Mouse (Mus musculus) forebrain, embryonic 14.5 days (tissue): ENCODE measurements around the gene Scube1. TPM values are rescaled to one million over a fixed set of nuclear protein-coding genes. Genes with fewer than 3 reads are reported as not detected.

Experiments used
- ATAC-seq: fragments of 200-750 bp; cut with Nextera tagmentation; 2 replicates; pipeline ENCODE4 v1.8.0; 2017; ENCODE audit warnings: mild to moderate bottlenecking, moderate library complexity
- DNase-seq: peaks from one replicate; pipeline ENCODE4 v3.0.0-alpha.2; 2015; ENCODE audit warnings: low spot score
- H3K27ac ChIP-seq: fragments of 300-500 bp; sonication (generic); 2 replicates; pipeline ENCODE4 v1.5.1; 2014; ENCODE audit warnings: low read depth, mild to moderate bottlenecking, control low read depth, low read length, moderate library complexity
- H3K27me3 ChIP-seq: fragments of 300-500 bp; sonication (generic); replicated peaks from 2 replicates; pipeline ENCODE4 v1.6.1; 2014; ENCODE audit warnings: low read length, control low read depth, mixed read lengths; ENCODE audit not compliant: control insufficient read depth, insufficient read depth
- H3K36me3 ChIP-seq: fragments of 300-500 bp; sonication (generic); 2 replicates; pipeline ENCODE4 v1.6.1; 2014; ENCODE audit warnings: low read length, control low read depth; ENCODE audit not compliant: control insufficient read depth, insufficient read depth
- H3K4me1 ChIP-seq: fragments of 300-500 bp; sonication (generic); 2 replicates; pipeline ENCODE4 v1.6.1; 2014; ENCODE audit warnings: antibody characterized with exemption, low read length, control low read depth; ENCODE audit not compliant: control insufficient read depth, insufficient read depth
- H3K4me2 ChIP-seq: fragments of 300-500 bp; sonication (generic); 2 replicates; pipeline ENCODE4 v1.6.1; 2014; ENCODE audit warnings: mild to moderate bottlenecking, control low read depth, low read length
- H3K4me3 ChIP-seq: fragments of 300-500 bp; sonication (generic); 2 replicates; pipeline ENCODE4 v1.5.1; 2014; ENCODE audit warnings: low read depth, low read length, control low read depth
- H3K9ac ChIP-seq: fragments of 300-500 bp; sonication (generic); 2 replicates; pipeline ENCODE4 v1.6.1; 2014; ENCODE audit warnings: mild to moderate bottlenecking, low read length, control low read depth, moderate library complexity
- H3K9me3 ChIP-seq: fragments of 300-500 bp; sonication (generic); replicated peaks from 2 replicates; pipeline ENCODE4 v1.6.1; 2016; ENCODE audit warnings: low read length, control low read depth, mixed read lengths; ENCODE audit not compliant: control insufficient read depth
- WGBS: fragments of 180-500 bp; shearing (Covaris S2); extraction: QIAGEN DNeasy Blood & Tissue Kit; methylation state at CpG from one replicate; pipeline ENCODE4 v1.1.7; 2014; 5-methylcytosine and 5-hydroxymethylcytosine counted together
- polyA plus RNA-seq: library from polyadenylated mRNA; unstranded; fragments of >200 nt; fragmentation: Nextera tagmentation; extraction: Ambion mirVana; gene quantifications from 2 replicates; pipeline ENCODE4 v1.2.1, GENCODE M21; 2014

The Scube1 gene
- polyA plus RNA-seq, 1 experiment from 2014 or later = 8.2 TPM

- H3K4me3 ChIP-seq = peak overlapping the region; percentile 77
- WGBS = 11% methylated on average over 19 of the region's 19 CpGs
- H3K9me3 ChIP-seq = no peaks in the 10 kb centered on the region
- ATAC-seq (peak; percentile 35; the same call in 1 of the 2 replicates), DNase-seq (peak; percentile 14)
- no peak overlapping the region for H3K27ac ChIP-seq
- peak overlapping the region; percentile 77 for H3K9ac ChIP-seq
- 0 out of 2 replicates have a peak, but pooled peaks cover 4% of the 10 kb centered on the region for H3K36me3 ChIP-seq
- H3K4me2 ChIP-seq = peak overlapping the region; percentile 86
- H3K4me1 ChIP-seq = peaks cover 12% of the 10 kb centered on the region
- no peaks in the 10 kb centered on the region for H3K27me3 ChIP-seq
Measured at GRCm38 (mm10) chr15:83593702-83594512, 130.9 kb downstream of the Scube1 start.

- peak overlapping the region; percentile 77 for H3K4me3 ChIP-seq
Measured at GRCm38 (mm10) chr15:83593189-83593585, 131.6 kb downstream of the Scube1 start.

GRCm38 (mm10) chr15:83592260-83593188 lies 132.3 kb downstream of the Scube1 start:
- ATAC-seq (no peak), DNase-seq (no peak)
- H3K36me3 ChIP-seq = peaks cover 12% of the 10 kb centered on the region
- 84% methylated on average over 8 of the region's 8 CpGs for WGBS
- no peaks in the 10 kb centered on the region for H3K27me3 ChIP-seq
- H3K4me2 ChIP-seq = 0 out of 2 replicates have a peak overlapping the region, but pooled peaks have one; percentile 86
- H3K4me3 ChIP-seq = no peak overlapping the region
- H3K4me1 ChIP-seq = peaks cover 12% of the 10 kb centered on the region
- peak overlapping the region; percentile 77 for H3K9ac ChIP-seq
- H3K9me3 ChIP-seq = no peaks in the 10 kb centered on the region
- H3K27ac ChIP-seq = no peak overlapping the region

More at GRCm38 (mm10) chr15:83593189-83593585, 131.6 kb downstream of the Scube1 start:
- H3K9ac ChIP-seq = peak overlapping the region; percentile 77
- peaks cover 12% of the 10 kb centered on the region for H3K4me1 ChIP-seq
- no peak overlapping the region for H3K27ac ChIP-seq
- H3K27me3 ChIP-seq = no peaks in the 10 kb centered on the region
- peak overlapping the region; percentile 86 for H3K4me2 ChIP-seq
- H3K9me3 ChIP-seq = no peaks in the 10 kb centered on the region
- ATAC-seq = no peak
- peaks cover 9% of the 10 kb centered on the region; the same call in 1 of the 2 replicates for H3K36me3 ChIP-seq
- no peak for DNase-seq

GRCm38 (mm10) chr15:83591758-83592157 lies 133.1 kb downstream of the Scube1 start:
- peaks cover 12% of the 10 kb centered on the region for H3K4me1 ChIP-seq
- H3K4me2 ChIP-seq = no peak overlapping the region
- 82% methylated on average over 6 of the region's 6 CpGs for WGBS
- ATAC-seq (no peak), DNase-seq (no peak)
- no peaks in the 10 kb centered on the region for H3K9me3 ChIP-seq
- H3K9ac ChIP-seq = no peak overlapping the region
- H3K27ac ChIP-seq = no peak overlapping the region
- no peaks in the 10 kb centered on the region for H3K27me3 ChIP-seq
- peaks cover 20% of the 10 kb centered on the region for H3K36me3 ChIP-seq
- H3K4me3 ChIP-seq = no peak overlapping the region

- DNase-seq (no peak), ATAC-seq (no peak)
- Histone ChIP-seq H3K9ac (no peak overlapping the region), H3K27me3 (no peaks in the 10 kb centered on the region), H3K4me2 (no peak overlapping the region), H3K4me3 (no peak overlapping the region), H3K36me3 (peaks cover 29% of the 10 kb centered on the region), H3K9me3 (0 out of 2 replicates have a peak, but pooled peaks cover 2% of the 10 kb centered on the region), H3K27ac (no peak overlapping the region), H3K4me1 (peaks cover 12% of the 10 kb centered on the region)
- WGBS = 92% methylated on average over 4 of the region's 4 CpGs
Measured at GRCm38 (mm10) chr15:83590841-83591240, 134.0 kb downstream of the Scube1 start.

- Histone ChIP-seq H3K36me3 (peaks cover 83% of the 10 kb centered on the region), H3K27me3 (no peaks in the 10 kb centered on the region), H3K4me2 (no peak overlapping the region), H3K9ac (no peak overlapping the region), H3K27ac (no peak overlapping the region), H3K9me3 (0 out of 2 replicates have a peak, but pooled peaks cover 2% of the 10 kb centered on the region), H3K4me3 (no peak overlapping the region), H3K4me1 (no peaks in the 10 kb centered on the region)
- DNase-seq = no peak
- WGBS = 93% methylated on average over 6 of the region's 6 CpGs
- ATAC-seq = no peak
Measured at GRCm38 (mm10) chr15:83584741-83585220, 140.0 kb downstream of the Scube1 start.

- Histone ChIP-seq H3K36me3 (peaks cover 93% of the 10 kb centered on the region), H3K9ac (no peak overlapping the region), H3K9me3 (0 out of 2 replicates have a peak, but pooled peaks cover 2% of the 10 kb centered on the region), H3K27ac (no peak overlapping the region), H3K4me3 (no peak overlapping the region), H3K27me3 (no peaks in the 10 kb centered on the region), H3K4me1 (no peaks in the 10 kb centered on the region), H3K4me2 (no peak overlapping the region)
- ATAC-seq (no peak), DNase-seq (peak; percentile 17)
- WGBS = 73% methylated on average over 8 of the region's 8 CpGs
Measured at GRCm38 (mm10) chr15:83583419-83584156, 141.2 kb downstream of the Scube1 start.

- Histone ChIP-seq H3K4me3 (no peak overlapping the region), H3K4me2 (no peak overlapping the region), H3K9ac (no peak overlapping the region), H3K36me3 (peaks cover 91% of the 10 kb centered on the region), H3K4me1 (no peaks in the 10 kb centered on the region), H3K27ac (no peak overlapping the region), H3K9me3 (0 out of 2 replicates have a peak, but pooled peaks cover 2% of the 10 kb centered on the region), H3K27me3 (no peaks in the 10 kb centered on the region)
- WGBS = 78% methylated on average over 4 of the region's 4 CpGs
- no peak for DNase-seq
- no peak for ATAC-seq
Measured at GRCm38 (mm10) chr15:83582931-83583330, 141.9 kb downstream of the Scube1 start.
